Comparison of ENCODE assay signal across 12 mouse cellular contexts in the genomic region with DNA sequence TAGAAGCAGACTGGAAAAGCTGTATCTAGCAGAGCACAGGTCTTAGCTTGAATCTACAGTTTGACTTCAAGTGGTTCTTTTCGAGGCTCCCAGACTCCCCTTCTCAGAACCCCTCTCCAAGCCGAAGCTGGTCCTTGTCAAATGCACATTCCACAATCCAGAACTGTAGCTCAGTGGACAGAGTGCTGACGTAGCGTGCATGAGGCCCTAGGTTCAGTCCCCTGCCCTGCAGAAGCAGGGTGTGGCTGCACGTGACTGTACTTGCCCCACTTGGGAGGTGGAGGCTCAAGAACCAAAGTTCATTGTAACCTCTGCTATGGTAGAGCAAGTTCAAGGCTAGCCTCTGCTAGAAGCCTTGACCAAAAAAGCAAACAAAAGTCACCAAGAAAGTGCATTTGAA. TPM values are rescaled to one million over a fixed set of nuclear protein-coding genes. Genes with fewer than 3 reads are reported as not detected.
DNase-seq lines count a peak whose midpoint lies in the region; ATAC-seq and TF ChIP-seq lines count a peak whose summit lies in the region.
"Had no signal": no experiment of that assay in that cellular context is flagged by ENCODE, and none has a peak within 500 bp of the region (broad histone marks: within the 10 kb centered on the region; RNA-seq: fewer than 3 reads in every experiment).

No protein-coding gene starts in this region.

- no peak for TF ChIP-seq CTCF in lung, embryonic 14.5 days (IDR thresholded peaks at IDR 0.05; ENCODE audit: low read depth)
- TF ChIP-seq CTCF in lung, postnatal 0 days (IDR thresholded peaks at IDR 0.05) = no peak

- H3K4me1 ChIP-seq in lung, embryonic 14.5 days (ENCODE audit: insufficient read depth) = peaks cover 10% of the 10 kb centered on the region
- H3K4me1 ChIP-seq in lung, postnatal 0 days (ENCODE audit: insufficient read depth, low read depth, low read length) = peaks cover 7% of the 10 kb centered on the region
- peaks cover 9 to 10% of the 10 kb centered on the region in 2 experiments; a peak in 3 of 4 replicates for H3K4me1 ChIP-seq in ES-E14 (ENCODE audit: control insufficient read depth in 2 of 2, insufficient read depth in 2 of 2, low read length in 2 of 2, poor library complexity in 1 of 2)
- peaks cover 13% of the 10 kb centered on the region for H3K4me1 ChIP-seq in intestine, embryonic 15.5 days (replicated peaks)
- peaks cover 8% of the 10 kb centered on the region; the same call in 1 of the 2 replicates for H3K4me1 ChIP-seq in hindbrain, embryonic 12.5 days

- no peak for ATAC-seq in lung, embryonic 14.5 days (ENCODE audit: insufficient read depth)
- ATAC-seq in lung, postnatal 0 days = no peak
- ATAC-seq in intestine, embryonic 15.5 days = peak; percentile 75
- no peak for ATAC-seq in hindbrain, embryonic 12.5 days (ENCODE audit: low FRiP score)

- no peaks in the 10 kb centered on the region for H3K9me3 ChIP-seq in lung, embryonic 14.5 days (ENCODE audit: low read depth, low read length)
- H3K9me3 ChIP-seq in lung, postnatal 0 days (ENCODE audit: low read length) = no peaks in the 10 kb centered on the region
- H3K9me3 ChIP-seq in ES-E14 (ENCODE audit: control insufficient read depth, insufficient read depth, low read depth, low read length) = no peaks in the 10 kb centered on the region
- no peaks in the 10 kb centered on the region for H3K9me3 ChIP-seq in intestine, embryonic 15.5 days
- no peaks in the 10 kb centered on the region for H3K9me3 ChIP-seq in hindbrain, embryonic 12.5 days (replicated peaks)
- H3K9me3 ChIP-seq: limb, embryonic 12.5 days; liver, embryonic 15.5 days; neural tube, embryonic 15.5 days had no signal

- H3K4me3 ChIP-seq in lung, embryonic 14.5 days (ENCODE audit: low read depth, low read length) = no peak overlapping the region
- H3K4me3 ChIP-seq in lung, postnatal 0 days (ENCODE audit: low read depth, low read length) = no peak overlapping the region
- H3K4me3 ChIP-seq in ES-E14 (ENCODE audit: insufficient read depth in 1 of 2, low read depth in 1 of 2, low read length in 2 of 2, poor library complexity in 1 of 2, severe bottlenecking in 1 of 2) = peak overlapping the region in 1 of 2 experiments; percentile 10; a peak in 1 of 4 replicates
- no peak overlapping the region for H3K4me3 ChIP-seq in intestine, embryonic 15.5 days (replicated peaks)
- H3K4me3 ChIP-seq in hindbrain, embryonic 12.5 days = no peak overlapping the region
- H3K4me3 ChIP-seq: limb, embryonic 12.5 days; liver, embryonic 15.5 days; neural tube, embryonic 15.5 days had no signal

- peak; percentile 19 for DNase-seq in lung, embryonic 14.5 days
- DNase-seq in lung, postnatal 0 days (ENCODE audit: low spot score) = no peak
- DNase-seq in ES-E14 (ENCODE audit: low read depth, low spot score) = peak; percentile 82
- peak; percentile 66 for DNase-seq in yolk sac, embryonic 10.5 days (ENCODE audit: low spot score)
- DNase-seq in spleen, postnatal 36 days (ENCODE audit: low spot score in 2 of 2) = no peak

- no peak overlapping the region for H3K9ac ChIP-seq in lung, embryonic 14.5 days
- H3K9ac ChIP-seq in lung, postnatal 0 days (replicated peaks; ENCODE audit: low read depth) = no peak overlapping the region
- peak overlapping the region; percentile 70 for H3K9ac ChIP-seq in ES-E14 (ENCODE audit: insufficient read depth, low read depth, low read length, poor library complexity, severe bottlenecking)
- no peak overlapping the region for H3K9ac ChIP-seq in intestine, embryonic 15.5 days
- no peak overlapping the region for H3K9ac ChIP-seq in hindbrain, embryonic 12.5 days
- H3K9ac ChIP-seq: limb, embryonic 12.5 days; liver, embryonic 15.5 days; neural tube, embryonic 15.5 days had no signal

- no peak for TF ChIP-seq EP300 in lung, postnatal 0 days (IDR thresholded peaks at IDR 0.05)

- no peak overlapping the region for H3K27ac ChIP-seq in lung, embryonic 14.5 days (ENCODE audit: low read depth)
- no peak overlapping the region for H3K27ac ChIP-seq in lung, postnatal 0 days (ENCODE audit: low read length)
- peak overlapping the region; percentile 99 for H3K27ac ChIP-seq in ES-E14 (ENCODE audit: insufficient read depth, low read depth, low read length, poor library complexity, severe bottlenecking)
- 0 out of 2 replicates have a peak overlapping the region, but pooled peaks have one; percentile 36 for H3K27ac ChIP-seq in intestine, embryonic 15.5 days
- H3K27ac ChIP-seq in hindbrain, embryonic 12.5 days = no peak overlapping the region
- H3K27ac ChIP-seq: limb, embryonic 12.5 days; liver, embryonic 15.5 days; neural tube, embryonic 15.5 days had no signal

- no peaks in the 10 kb centered on the region for H3K27me3 ChIP-seq in lung, embryonic 14.5 days (ENCODE audit: insufficient read depth, low read length)
- no peaks in the 10 kb centered on the region for H3K27me3 ChIP-seq in lung, postnatal 0 days (replicated peaks; ENCODE audit: insufficient read depth, low read length)
- no peaks in the 10 kb centered on the region for H3K27me3 ChIP-seq in intestine, embryonic 15.5 days (replicated peaks)
- H3K27me3 ChIP-seq in hindbrain, embryonic 12.5 days = no peaks in the 10 kb centered on the region
- H3K27me3 ChIP-seq: limb, embryonic 12.5 days; liver, embryonic 15.5 days; neural tube, embryonic 15.5 days had no signal

- in situ Hi-C loops in ES-E14 (cut with MboI; ENCODE audit: low sequenced_read_pairs in 2 of 2, unreplicated experiment in 2 of 2) = no loop called here

- H3K4me2 ChIP-seq in lung, embryonic 14.5 days = no peak overlapping the region
- no peak overlapping the region for H3K4me2 ChIP-seq in lung, postnatal 0 days (replicated peaks; ENCODE audit: low read depth, low read length)
- no peak overlapping the region for H3K4me2 ChIP-seq in intestine, embryonic 15.5 days (replicated peaks)
- H3K4me2 ChIP-seq in hindbrain, embryonic 12.5 days (replicated peaks) = no peak overlapping the region
- H3K4me2 ChIP-seq: liver, embryonic 15.5 days; neural tube, embryonic 15.5 days had no signal

- 40% methylated on average over 5 of the region's 5 CpGs for WGBS in lung, embryonic 14.5 days
- 41% methylated on average over 5 of the region's 5 CpGs for WGBS in lung, postnatal 0 days
- 55% methylated on average over 5 of the region's 5 CpGs for WGBS in intestine, embryonic 15.5 days
- 70% methylated on average over 5 of the region's 5 CpGs for WGBS in hindbrain, embryonic 12.5 days

- no peaks in the 10 kb centered on the region for H3K36me3 ChIP-seq in lung, embryonic 14.5 days (ENCODE audit: insufficient read depth)
- H3K36me3 ChIP-seq in lung, postnatal 0 days (ENCODE audit: insufficient read depth, low read length) = no peaks in the 10 kb centered on the region
- H3K36me3 ChIP-seq in ES-E14 (ENCODE audit: control insufficient read depth, insufficient read depth, low read length, poor library complexity, severe bottlenecking) = no peaks in the 10 kb centered on the region
- H3K36me3 ChIP-seq in intestine, embryonic 15.5 days = no peaks in the 10 kb centered on the region
- H3K36me3 ChIP-seq in hindbrain, embryonic 12.5 days = no peaks in the 10 kb centered on the region
- H3K36me3 ChIP-seq: limb, embryonic 12.5 days; liver, embryonic 15.5 days; neural tube, embryonic 15.5 days had no signal

TF ChIP-seq in ES-E14, 5 proteins besides CTCF, POLR2A, EP300 and RAD21:
- TF ChIP-seq CHD2 (IDR thresholded peaks at IDR 0.05; ENCODE audit: low read depth, low read length) = no peak
- TF ChIP-seq HCFC1 (IDR thresholded peaks at IDR 0.05; ENCODE audit: borderline replicate concordance, insufficient read depth, low read length) = 0 out of 2 replicates have a peak, but pooled peaks have one; percentile 65
- TF ChIP-seq MAFK (IDR thresholded peaks at IDR 0.05; ENCODE audit: insufficient read depth, low read depth, low read length) = peak; percentile 70; the same call in 1 of the 2 replicates

RNA-seq across cellular contexts. Expression of gene Stoml1, which starts 26.8 kb away (rescaled TPM):
- polyA plus RNA-seq in lung, embryonic 14.5 days (2014; fragmentation: Nextera tagmentation; extraction: Ambion mirVana) = 23.2 and 27.1 TPM in 2 replicates
- 30.8 and 34.3 TPM in 2 replicates for polyA plus RNA-seq in lung, postnatal 0 days (2015; fragmentation: Nextera tagmentation; extraction: Ambion mirVana)
- 51.7 and 95.7 TPM in 2 replicates for total RNA-seq in ES-E14 (2012; rRNA removed)
- polyA plus RNA-seq in intestine, embryonic 15.5 days (2015; fragmentation: Nextera tagmentation; extraction: Ambion mirVana) = 21.3 and 21.4 TPM in 2 replicates
- 63.0 and 67.8 TPM in 2 replicates for polyA plus RNA-seq in hindbrain, embryonic 12.5 days (2016; fragmentation: Nextera tagmentation; extraction: Ambion mirVana)

RNA-seq across cellular contexts. Expression of gene Pml, which starts 30.2 kb away (rescaled TPM):
- 21.4 and 23.2 TPM in 2 replicates for polyA plus RNA-seq in lung, embryonic 14.5 days (2014; fragmentation: Nextera tagmentation; extraction: Ambion mirVana)
- 6.4 and 6.8 TPM in 2 replicates for polyA plus RNA-seq in lung, postnatal 0 days (2015; fragmentation: Nextera tagmentation; extraction: Ambion mirVana)
- total RNA-seq in ES-E14 (2012; rRNA removed) = 72.6 and 112 TPM in 2 replicates
- polyA plus RNA-seq in intestine, embryonic 15.5 days (2015; fragmentation: Nextera tagmentation; extraction: Ambion mirVana) = 13.2 and 15.6 TPM in 2 replicates
- polyA plus RNA-seq in hindbrain, embryonic 12.5 days (2016; fragmentation: Nextera tagmentation; extraction: Ambion mirVana) = 9.8 and 10.1 TPM in 2 replicates

RNA-seq across cellular contexts. Expression of gene Loxl1, which starts 33.2 kb away (rescaled TPM):
- polyA plus RNA-seq in lung, embryonic 14.5 days (2014; fragmentation: Nextera tagmentation; extraction: Ambion mirVana) = 34.4 and 37.1 TPM in 2 replicates
- polyA plus RNA-seq in lung, postnatal 0 days (2015; fragmentation: Nextera tagmentation; extraction: Ambion mirVana) = 121 and 122 TPM in 2 replicates
- total RNA-seq in ES-E14 (2012; rRNA removed) = 6.2 and 8.4 TPM in 2 replicates
- polyA plus RNA-seq in intestine, embryonic 15.5 days (2015; fragmentation: Nextera tagmentation; extraction: Ambion mirVana) = 34.1 and 36.2 TPM in 2 replicates
- 19.2 and 23.8 TPM in 2 replicates for polyA plus RNA-seq in hindbrain, embryonic 12.5 days (2016; fragmentation: Nextera tagmentation; extraction: Ambion mirVana)
- polyA plus RNA-seq: activated CD4-positive, CD25-positive, alpha-beta regulatory T cell, adult 4 months; inflammation-experienced regulatory T-cells, adult 6 months had no signal

Comparison
In these comparisons a context has a peak if more than half of its experiments do, and no peak if none do; other contexts are left out.
1. DNase-seq: peak in lung, embryonic 14.5 days (single experiment), ES-E14 (single experiment) and yolk sac, embryonic 10.5 days (single experiment); none in lung, postnatal 0 days (single experiment) and spleen, postnatal 36 days (0 of 2).
2. H3K27ac ChIP-seq: peak in ES-E14 (single experiment) and intestine, embryonic 15.5 days (single experiment); none in lung, embryonic 14.5 days (single experiment), lung, postnatal 0 days (single experiment) and hindbrain, embryonic 12.5 days (single experiment).